Mouse (Mus musculus) limb, embryonic 13.5 days (tissue): ENCODE results near the gene Limd1. TPM values are rescaled to one million over a fixed set of nuclear protein-coding genes. Genes with fewer than 3 reads are reported as not detected.
"Not testable (repeated sequence)": the region's sequence is repeated elsewhere in the genome, so short reads cannot be mapped to it uniquely, and the experiment has no call there.

Source experiments
- ATAC-seq: fragments of 200-750 bp; cut with Nextera tagmentation; 2 replicates; pipeline ENCODE4 v1.8.0; 2017; ENCODE audit warnings: low read depth, moderate number of reproducible peaks, moderate TSS enrichment; ENCODE audit not compliant: low FRiP score
- H3K27ac ChIP-seq: fragments of 300-500 bp; sonication (generic); 2 replicates; pipeline ENCODE4 v1.5.1; 2015; ENCODE audit warnings: inconsistent platforms, mild to moderate bottlenecking, moderate library complexity
- H3K27me3 ChIP-seq: fragments of 300-500 bp; sonication (generic); 2 replicates; pipeline ENCODE4 v1.6.1; 2015; ENCODE audit warnings: mild to moderate bottlenecking, inconsistent platforms
- H3K36me3 ChIP-seq: fragments of 300-500 bp; sonication (generic); 2 replicates; pipeline ENCODE4 v1.6.1; 2015; ENCODE audit warnings: inconsistent platforms, mild to moderate bottlenecking, moderate library complexity
- H3K4me1 ChIP-seq: fragments of 300-500 bp; sonication (generic); 2 replicates; pipeline ENCODE4 v1.6.1; 2015; ENCODE audit warnings: inconsistent platforms
- H3K4me2 ChIP-seq: fragments of 300-500 bp; sonication (generic); replicated peaks from 2 replicates; pipeline ENCODE4 v1.6.1; 2015; ENCODE audit warnings: inconsistent platforms, mild to moderate bottlenecking, moderate library complexity
- H3K4me3 ChIP-seq: fragments of 300-500 bp; sonication (generic); 2 replicates; pipeline ENCODE4 v1.5.1; 2015; ENCODE audit warnings: moderate library complexity, mild to moderate bottlenecking, inconsistent platforms
- H3K9ac ChIP-seq: fragments of 300-500 bp; sonication (generic); 2 replicates; pipeline ENCODE4 v1.6.1; 2015; ENCODE audit warnings: mild to moderate bottlenecking, inconsistent platforms
- H3K9me3 ChIP-seq: fragments of 300-500 bp; sonication (generic); 2 replicates; pipeline ENCODE4 v1.6.1; 2016; ENCODE audit warnings: inconsistent platforms
- WGBS: fragments of 180-500 bp; shearing (Covaris S2); methylation state at CpG from one replicate; pipeline ENCODE4 v1.1.7; 2015; 5-methylcytosine and 5-hydroxymethylcytosine counted together
- polyA plus RNA-seq: library from polyadenylated mRNA; unstranded; fragments of >200 nt; fragmentation: Nextera tagmentation; extraction: Ambion mirVana; gene quantifications from 2 replicates; pipeline ENCODE4 v1.2.1, GENCODE M21; 2015

Gene Limd1
- polyA plus RNA-seq: 50.3 and 54.9 TPM in 2 replicates

DNA sequence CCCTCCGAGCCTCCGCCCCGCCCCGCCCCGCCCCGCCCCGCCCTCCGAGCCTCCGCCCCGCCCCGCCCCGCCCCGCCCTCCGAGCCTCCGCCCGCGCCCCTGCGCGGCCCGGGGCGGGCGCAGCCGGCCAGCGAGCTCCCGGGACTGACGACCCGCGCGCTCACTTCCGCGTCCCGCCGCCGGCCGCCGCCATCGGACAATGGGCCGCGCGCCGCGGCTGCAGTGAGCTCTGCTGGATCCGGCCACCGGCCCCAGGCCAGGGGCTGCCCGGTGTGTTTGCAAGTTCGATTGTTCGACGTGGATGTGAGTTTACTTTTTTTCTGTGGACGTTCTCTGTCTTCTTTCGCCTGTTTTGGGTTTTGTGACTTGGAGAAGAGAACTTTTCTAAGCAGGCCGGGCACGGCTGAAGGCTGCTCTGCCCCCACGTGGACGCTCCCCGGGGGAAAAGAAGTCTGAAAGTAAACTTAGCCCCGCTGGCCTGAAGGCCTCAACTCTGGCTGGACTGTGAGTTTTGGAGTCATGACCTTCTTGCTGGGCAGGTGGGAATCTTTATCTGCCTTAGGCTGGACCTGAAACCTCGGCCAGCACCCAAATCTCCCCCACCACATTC lies at the start of gene Limd1:
Limd1 (plus strand) TSS at position 121 of the 610 bp plus-strand sequence.
- Histone ChIP-seq H3K9ac (peak within 1 kb of the TSS; percentile 76), H3K4me1 (peaks cover 55% of the 10 kb centered on the region)
- under 1% methylated on average over 44 of the region's 57 CpGs for WGBS

GRCm38 (mm10) chr9:123429863-123430262 lies 48.6 kb upstream of the Limd1 start:
- WGBS: 66% methylated on average over 4 of the region's 4 CpGs
- no peak for ATAC-seq
- H3K27ac ChIP-seq: no peak overlapping the region

More for the DNA sequence above, at the start of gene Limd1:
- peak within 1 kb of the TSS; percentile 95 for H3K4me2 ChIP-seq
- peak within 1 kb of the TSS; percentile 73 for H3K4me3 ChIP-seq
- H3K36me3 ChIP-seq: peaks cover 27% of the 10 kb centered on the region
- H3K27ac ChIP-seq: peak within 1 kb of the TSS; percentile 82
- no peaks in the 10 kb centered on the region for H3K27me3 ChIP-seq
- no peaks in the 10 kb centered on the region for H3K9me3 ChIP-seq
- ATAC-seq: peak; percentile 86

GRCm38 (mm10) chr9:123430973-123431372 lies 47.5 kb upstream of the Limd1 start:
- H3K27me3 ChIP-seq: no peaks in the 10 kb centered on the region
- H3K9me3 ChIP-seq: no peaks in the 10 kb centered on the region
- peaks cover 32% of the 10 kb centered on the region for H3K36me3 ChIP-seq
- H3K9ac ChIP-seq: no peak overlapping the region
- H3K4me3 ChIP-seq: no peak overlapping the region
- no peak overlapping the region for H3K4me2 ChIP-seq
- ATAC-seq: no peak
- H3K4me1 ChIP-seq: 0 out of 2 replicates have a peak, but pooled peaks cover 11% of the 10 kb centered on the region
- no peak overlapping the region for H3K27ac ChIP-seq

More at GRCm38 (mm10) chr9:123429863-123430262, 48.6 kb upstream of the Limd1 start:
- no peaks in the 10 kb centered on the region for H3K9me3 ChIP-seq
- H3K9ac ChIP-seq: no peak overlapping the region
- H3K27me3 ChIP-seq: no peaks in the 10 kb centered on the region
- no peak overlapping the region for H3K4me3 ChIP-seq
- peaks cover 25% of the 10 kb centered on the region for H3K36me3 ChIP-seq
- H3K4me1 ChIP-seq: 0 out of 2 replicates have a peak, but pooled peaks cover 11% of the 10 kb centered on the region
- H3K4me2 ChIP-seq: no peak overlapping the region

DNA sequence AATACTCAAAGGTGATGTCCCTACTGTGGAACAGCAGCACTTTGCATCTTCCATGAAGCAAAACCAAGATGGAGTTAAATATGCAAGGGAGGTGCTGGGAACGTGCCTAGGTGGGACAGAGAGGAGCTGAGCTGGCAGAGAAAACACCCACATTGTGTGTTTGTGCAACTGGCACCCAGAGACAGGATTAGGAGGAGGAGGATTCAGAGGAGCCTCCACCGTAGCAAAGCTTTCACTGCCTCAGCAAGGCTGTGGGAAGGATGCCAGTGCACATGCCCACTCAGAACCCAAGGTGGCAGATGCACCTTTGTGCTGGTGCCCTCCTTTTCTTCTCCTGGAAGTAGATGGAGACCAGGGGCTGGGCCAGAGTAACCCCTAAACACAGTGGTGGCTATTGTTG lies 40.3 kb upstream of the Limd1 start:
- ATAC-seq: no peak
- peaks cover 49% of the 10 kb centered on the region for H3K36me3 ChIP-seq
- WGBS: 83% methylated on average over 2 of the region's 2 CpGs
- H3K9ac ChIP-seq: no peak overlapping the region
- H3K9me3 ChIP-seq: no peaks in the 10 kb centered on the region
- H3K27me3 ChIP-seq: no peaks in the 10 kb centered on the region
- no peak overlapping the region for H3K4me2 ChIP-seq
- no peak overlapping the region for H3K4me3 ChIP-seq
- 0 out of 2 replicates have a peak, but pooled peaks cover 4% of the 10 kb centered on the region for H3K4me1 ChIP-seq
- no peak overlapping the region for H3K27ac ChIP-seq

- H3K4me1 ChIP-seq: 0 out of 2 replicates have a peak, but pooled peaks cover 4% of the 10 kb centered on the region
- H3K36me3 ChIP-seq: peaks cover 38% of the 10 kb centered on the region
- WGBS: 65% methylated on average over 5 of the region's 5 CpGs
- no peak overlapping the region for H3K9ac ChIP-seq
- H3K27ac ChIP-seq: no peak overlapping the region
- no peak overlapping the region for H3K4me2 ChIP-seq
- ATAC-seq: no peak
- H3K9me3 ChIP-seq: no peaks in the 10 kb centered on the region
- H3K27me3 ChIP-seq: no peaks in the 10 kb centered on the region
- H3K4me3 ChIP-seq: no peak overlapping the region
Observed at GRCm38 (mm10) chr9:123440230-123441058, 38.1 kb upstream of the Limd1 start.

DNA sequence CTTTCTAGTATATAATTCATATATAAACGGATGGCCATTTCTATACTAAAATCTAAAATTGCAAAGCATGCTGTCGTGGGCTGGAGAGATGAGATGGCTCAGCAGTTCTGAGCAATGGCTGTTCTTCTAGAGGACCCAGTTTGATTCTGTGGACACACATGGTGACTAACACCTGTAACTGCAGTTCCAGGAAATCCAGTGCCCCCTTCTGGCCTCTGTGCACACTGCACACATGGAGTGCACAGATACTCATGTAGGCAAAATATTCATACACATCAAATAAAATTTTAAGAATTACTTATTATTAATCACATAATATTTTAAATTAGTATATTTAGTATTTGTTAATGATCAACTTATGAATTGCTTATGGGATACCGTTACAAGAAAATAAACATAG lies 31.4 kb upstream of the Limd1 start:
- H3K27me3 ChIP-seq, ATAC-seq, H3K27ac ChIP-seq, H3K36me3 ChIP-seq, H3K4me3 ChIP-seq, H3K9ac ChIP-seq, H3K4me2 ChIP-seq, H3K9me3 ChIP-seq, H3K4me1 ChIP-seq: not testable (repeated sequence)
- 95% methylated on average over 3 of the region's 3 CpGs for WGBS

DNA sequence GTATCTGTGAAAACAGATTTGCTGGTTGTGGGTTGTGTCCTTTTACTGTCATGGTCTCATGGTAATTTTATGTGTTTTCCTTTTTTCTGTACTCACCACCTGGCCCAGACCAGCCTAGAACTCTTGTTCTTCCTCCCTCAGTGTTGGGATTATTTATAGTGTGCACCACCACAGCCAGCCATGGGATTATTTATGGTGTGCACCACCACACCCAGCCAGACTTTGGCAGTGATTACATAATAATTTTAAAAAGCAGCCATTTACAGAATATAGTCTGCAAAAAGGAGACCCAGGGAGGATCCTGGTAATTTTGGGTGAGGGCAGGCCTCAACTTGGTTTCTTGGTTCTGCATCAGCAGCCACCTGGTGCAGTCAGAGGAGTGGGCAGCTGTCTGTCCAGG lies 29.9 kb upstream of the Limd1 start:
- H3K36me3 ChIP-seq: peaks cover 10% of the 10 kb centered on the region; the same call in 1 of the 2 replicates
- H3K9ac ChIP-seq: no peak overlapping the region
- no peaks in the 10 kb centered on the region for H3K27me3 ChIP-seq
- H3K9me3 ChIP-seq: no peaks in the 10 kb centered on the region
- no peak for ATAC-seq
- H3K4me3 ChIP-seq: no peak overlapping the region
- H3K27ac ChIP-seq: no peak overlapping the region
- H3K4me2 ChIP-seq: no peak overlapping the region
- no peaks in the 10 kb centered on the region for H3K4me1 ChIP-seq

DNA sequence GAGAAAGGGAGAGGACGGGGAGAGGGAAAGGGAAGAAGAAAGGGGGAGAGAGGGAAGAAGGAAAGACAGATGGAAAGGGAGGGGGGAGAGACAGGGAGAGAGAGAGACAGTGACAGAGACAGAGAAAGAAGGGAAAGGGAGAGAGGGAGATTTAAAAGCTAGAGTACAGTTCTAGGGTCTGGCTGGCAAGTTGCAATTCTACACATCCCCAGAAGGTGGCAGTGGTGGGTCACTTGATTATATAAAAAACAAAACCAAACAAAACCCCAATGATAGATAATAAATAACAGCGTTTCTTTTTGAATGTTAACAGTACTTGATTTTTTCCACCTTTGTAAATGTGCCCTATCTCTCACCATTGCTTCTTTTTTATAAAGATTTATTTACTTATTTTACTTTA lies 28.3 kb upstream of the Limd1 start:
- H3K27ac ChIP-seq: no peak overlapping the region
- no peaks in the 10 kb centered on the region for H3K27me3 ChIP-seq
- no peaks in the 10 kb centered on the region for H3K4me1 ChIP-seq
- peaks cover 25% of the 10 kb centered on the region for H3K36me3 ChIP-seq
- H3K4me2 ChIP-seq: no peak overlapping the region
- no peaks in the 10 kb centered on the region for H3K9me3 ChIP-seq
- ATAC-seq: no peak
- H3K9ac ChIP-seq: no peak overlapping the region
- no peak overlapping the region for H3K4me3 ChIP-seq
- 50% methylated on average over 2 of the region's 2 CpGs for WGBS

DNA sequence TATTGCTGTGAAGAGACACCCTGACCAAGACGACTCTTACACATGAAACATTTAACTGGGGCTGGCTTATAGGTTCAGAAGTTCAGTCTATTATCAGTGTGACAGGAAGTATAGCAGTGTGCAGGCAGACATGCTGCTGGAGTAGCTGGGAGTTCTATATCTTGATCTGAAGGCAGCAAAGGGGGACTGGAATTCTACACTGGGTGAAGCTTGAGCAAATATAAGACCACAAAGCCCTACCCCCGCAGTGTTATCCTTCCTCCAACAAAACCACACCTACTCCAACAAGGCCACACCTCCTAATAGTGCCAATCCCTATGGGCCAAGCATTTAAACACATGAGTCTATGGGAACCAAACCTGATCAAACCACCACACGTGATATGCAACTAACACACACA lies 26.7 kb upstream of the Limd1 start:
- 70% methylated on average over 3 of the region's 3 CpGs for WGBS
- H3K27me3 ChIP-seq: no peaks in the 10 kb centered on the region
- no peak overlapping the region for H3K4me2 ChIP-seq
- H3K4me1 ChIP-seq: no peaks in the 10 kb centered on the region
- peaks cover 36% of the 10 kb centered on the region for H3K36me3 ChIP-seq
- H3K9ac ChIP-seq: no peak overlapping the region
- H3K9me3 ChIP-seq: no peaks in the 10 kb centered on the region
- ATAC-seq: no peak
- no peak overlapping the region for H3K4me3 ChIP-seq
- no peak overlapping the region for H3K27ac ChIP-seq

DNA sequence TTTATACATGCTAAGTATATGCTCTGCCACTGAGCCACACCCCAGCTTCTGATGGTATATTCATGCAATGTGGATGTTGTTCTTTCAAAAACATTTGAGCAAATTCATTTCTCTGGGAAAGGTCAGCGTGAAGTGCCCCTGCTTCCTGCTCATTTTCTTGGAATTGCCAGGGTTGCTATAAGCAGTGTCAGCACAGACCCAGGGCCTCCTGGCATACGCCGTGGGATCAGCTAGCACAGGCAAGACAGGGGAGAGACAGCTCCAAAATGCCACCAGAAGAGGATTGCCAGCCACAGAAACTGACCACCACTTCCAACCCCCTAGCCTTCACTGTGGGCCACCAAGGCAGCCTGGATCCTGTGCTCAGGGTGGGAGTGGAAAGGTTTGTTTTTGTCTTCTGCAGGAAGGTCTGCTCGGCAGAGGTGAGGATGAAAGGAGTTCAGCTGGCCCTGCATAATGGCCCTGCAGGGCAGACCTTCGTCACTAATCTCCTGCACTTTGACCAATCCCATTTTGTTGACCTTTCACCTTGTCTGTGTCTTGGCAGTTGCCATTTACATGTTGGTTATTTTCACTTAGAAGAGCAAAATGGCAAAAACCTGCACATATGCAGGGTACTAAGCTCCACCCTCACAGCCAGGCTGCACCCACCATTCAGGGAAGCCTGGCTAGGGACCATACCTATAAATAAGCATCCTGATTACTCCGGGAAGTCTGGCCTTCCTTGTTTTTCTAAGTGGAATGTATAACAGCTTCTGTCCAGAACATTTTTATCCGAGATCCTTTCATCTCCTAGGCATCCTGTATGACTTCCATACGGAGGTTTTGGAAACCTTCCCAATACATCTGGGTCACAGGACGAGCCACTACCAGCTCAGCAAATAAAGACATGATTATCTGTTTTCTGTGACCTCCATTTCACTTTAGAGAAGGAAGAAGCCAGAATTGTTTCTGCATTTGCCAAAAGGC lies 21.6 kb upstream of the Limd1 start:
- peak overlapping the region; percentile 34; the same call in 1 of the 2 replicates for H3K27ac ChIP-seq
- H3K4me3 ChIP-seq: no peak overlapping the region
- H3K4me2 ChIP-seq: no peak overlapping the region
- H3K4me1 ChIP-seq: no peaks in the 10 kb centered on the region; the same call in 1 of the 2 replicates
- H3K36me3 ChIP-seq: peaks cover 51% of the 10 kb centered on the region
- H3K9me3 ChIP-seq: peaks cover 3% of the 10 kb centered on the region
- H3K9ac ChIP-seq: no peak overlapping the region
- H3K27me3 ChIP-seq: no peaks in the 10 kb centered on the region
- 50% methylated on average over 9 of the region's 9 CpGs for WGBS
- ATAC-seq: no peak

GRCm38 (mm10) chr9:123457603-123458002 lies 20.9 kb upstream of the Limd1 start:
- Histone ChIP-seq H3K9me3 (peaks cover 3% of the 10 kb centered on the region), H3K4me3 (no peak overlapping the region), H3K9ac (no peak overlapping the region), H3K4me1 (no peaks in the 10 kb centered on the region; the same call in 1 of the 2 replicates), H3K36me3 (peaks cover 54% of the 10 kb centered on the region), H3K27me3 (no peaks in the 10 kb centered on the region), H3K4me2 (no peak overlapping the region), H3K27ac (0 out of 2 replicates have a peak overlapping the region, but pooled peaks have one; percentile 7)
- ATAC-seq: no peak
- 61% methylated on average over 2 of the region's 2 CpGs for WGBS
